Comparison of ENCODE assay signal across 8 mouse cellular contexts in the genomic region with DNA sequence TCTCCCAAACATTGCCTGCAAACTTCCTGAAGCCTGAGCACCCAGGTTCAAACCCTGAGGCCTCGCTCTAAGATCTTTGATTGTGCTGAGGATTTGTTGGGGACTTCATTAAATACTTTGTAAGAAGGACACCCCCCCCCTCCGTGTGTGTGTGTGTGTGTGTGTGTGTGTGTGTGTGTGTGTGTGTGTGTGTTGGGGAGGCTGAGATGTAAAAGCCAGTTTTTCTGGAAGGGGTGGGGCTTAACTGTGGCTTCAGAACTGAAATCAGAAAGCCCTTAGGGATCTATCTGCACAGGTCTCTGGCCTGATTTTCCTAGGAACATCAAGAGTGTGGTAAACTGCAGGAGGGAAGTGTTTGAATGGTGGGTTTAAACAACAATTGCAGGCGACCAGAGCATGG. TPM values are rescaled to one million over a fixed set of nuclear protein-coding genes. Genes with fewer than 3 reads are reported as not detected.
DNase-seq lines count a peak whose midpoint lies in the region; ATAC-seq and TF ChIP-seq lines count a peak whose summit lies in the region.

No protein-coding gene starts in this region.

- WGBS in kidney, embryonic 16.5 days = 27% methylated on average over 3 of the region's 3 CpGs
- 26% methylated on average over 3 of the region's 3 CpGs for WGBS in forebrain, embryonic 13.5 days
- WGBS in midbrain, embryonic 11.5 days = 15% methylated on average over 3 of the region's 3 CpGs

- H3K27ac ChIP-seq in kidney, embryonic 16.5 days (ENCODE audit: low read length) = 0 out of 2 replicates have a peak overlapping the region, but pooled peaks have one; percentile 24
- H3K27ac ChIP-seq in cortical plate, adult 2 months (ENCODE audit: insufficient read depth, low read length) = peak overlapping the region; percentile 92; the same call in 1 of the 2 replicates
- H3K27ac ChIP-seq in forebrain, embryonic 13.5 days = no peak overlapping the region
- no peak overlapping the region for H3K27ac ChIP-seq in midbrain, embryonic 11.5 days (ENCODE audit: low read depth, low read length)

- no peak for TF ChIP-seq CTCF in cortical plate, adult 2 months (IDR thresholded peaks at IDR 0.05; ENCODE audit: extremely low read depth, insufficient read depth, low read length)

- no peaks in the 10 kb centered on the region for H3K36me3 ChIP-seq in kidney, embryonic 16.5 days (ENCODE audit: insufficient read depth, low read length)
- no peaks in the 10 kb centered on the region for H3K36me3 ChIP-seq in forebrain, embryonic 13.5 days (ENCODE audit: poor library complexity, severe bottlenecking)
- H3K36me3 ChIP-seq in midbrain, embryonic 11.5 days (ENCODE audit: control insufficient read depth, insufficient read depth, low read length) = no peaks in the 10 kb centered on the region

- H3K9ac ChIP-seq in kidney, embryonic 16.5 days (replicated peaks; ENCODE audit: low read length) = peak overlapping the region; percentile 69
- peak overlapping the region; percentile 70; the same call in 1 of the 2 replicates for H3K9ac ChIP-seq in forebrain, embryonic 13.5 days
- H3K9ac ChIP-seq in midbrain, embryonic 11.5 days (ENCODE audit: low read length) = no peak overlapping the region

- peak overlapping the region; percentile 97 for H3K4me2 ChIP-seq in kidney, embryonic 16.5 days (replicated peaks; ENCODE audit: low read depth, low read length)
- H3K4me2 ChIP-seq in forebrain, embryonic 13.5 days = peak overlapping the region; percentile 95
- peak overlapping the region; percentile 81; the same call in 1 of the 2 replicates for H3K4me2 ChIP-seq in midbrain, embryonic 11.5 days

- H3K9me3 ChIP-seq in kidney, embryonic 16.5 days (ENCODE audit: low read length) = no peaks in the 10 kb centered on the region
- H3K9me3 ChIP-seq in forebrain, embryonic 13.5 days (replicated peaks) = no peaks in the 10 kb centered on the region
- H3K9me3 ChIP-seq in midbrain, embryonic 11.5 days (ENCODE audit: control insufficient read depth, low read length) = no peaks in the 10 kb centered on the region

- H3K4me1 ChIP-seq in kidney, embryonic 16.5 days (ENCODE audit: insufficient read depth, low read length) = peaks cover 17% of the 10 kb centered on the region
- peaks cover 3% of the 10 kb centered on the region for H3K4me1 ChIP-seq in cortical plate, adult 2 months (ENCODE audit: control insufficient read depth, insufficient read depth, low read length)
- H3K4me1 ChIP-seq in forebrain, embryonic 13.5 days = peaks cover 22% of the 10 kb centered on the region
- peaks cover 5% of the 10 kb centered on the region; the same call in 1 of the 2 replicates for H3K4me1 ChIP-seq in midbrain, embryonic 11.5 days (ENCODE audit: control insufficient read depth, insufficient read depth, low read length)

- H3K27me3 ChIP-seq in kidney, embryonic 16.5 days (ENCODE audit: insufficient read depth, low read length) = peaks cover 30% of the 10 kb centered on the region
- H3K27me3 ChIP-seq in forebrain, embryonic 13.5 days = peaks cover 44% of the 10 kb centered on the region
- peaks cover 24% of the 10 kb centered on the region for H3K27me3 ChIP-seq in midbrain, embryonic 11.5 days (ENCODE audit: control insufficient read depth, insufficient read depth, low read length)

- no peak for ATAC-seq in kidney, embryonic 16.5 days (ENCODE audit: low FRiP score, low TSS enrichment)
- ATAC-seq in forebrain, embryonic 13.5 days = no peak
- ATAC-seq in midbrain, embryonic 11.5 days (ENCODE audit: low FRiP score) = 0 out of 2 replicates have a peak, but pooled peaks have one; percentile 0

- no peak for DNase-seq in kidney, adult 18-20 months
- DNase-seq in midbrain, embryonic 11.5 days (ENCODE audit: low spot score, missing footprints) = peak; percentile 85
- DNase-seq in testis, postnatal 10 days (ENCODE audit: low spot score) = no peak
- no peak for DNase-seq in adrenal gland, adult 8-10 months
- DNase-seq in urinary bladder, postnatal 4 days (ENCODE audit: low spot score in 2 of 2) = no peak

- peak overlapping the region; percentile 62 for H3K4me3 ChIP-seq in kidney, embryonic 16.5 days (ENCODE audit: low read length)
- peak overlapping the region; percentile 97 for H3K4me3 ChIP-seq in cortical plate, adult 2 months (ENCODE audit: insufficient read depth, low read length)
- H3K4me3 ChIP-seq in forebrain, embryonic 13.5 days = peak overlapping the region; percentile 62
- no peak overlapping the region; the same call in 1 of the 2 replicates for H3K4me3 ChIP-seq in midbrain, embryonic 11.5 days (ENCODE audit: low read depth, low read length)

- TF ChIP-seq POLR2A in cortical plate, adult 2 months (IDR thresholded peaks at IDR 0.05; ENCODE audit: extremely low read depth, insufficient read depth, low read length) = no peak

RNA-seq across cellular contexts. Expression of gene Pgr, which starts 2.6 kb away (rescaled TPM):
- polyA plus RNA-seq in kidney, embryonic 16.5 days (2015; fragmentation: Nextera tagmentation; extraction: Ambion mirVana) = 0.98 and 1.3 TPM in 2 replicates
- 5.8 and 6.0 TPM in 2 replicates for polyA plus RNA-seq in cortical plate, adult 2 months (2012; rRNA removed)
- polyA plus RNA-seq in forebrain, embryonic 13.5 days (2015; fragmentation: Nextera tagmentation; extraction: Ambion mirVana) = 0.36 and 0.60 TPM in 2 replicates
- polyA plus RNA-seq in midbrain, embryonic 11.5 days (2014; fragmentation: Nextera tagmentation; extraction: Ambion mirVana) = 0.25 TPM in 2 replicates
- total RNA-seq in adrenal gland, adult 8-10 months (2022) = 1 to 10 TPM in 1 of 4 experiments, under 1 TPM in 3; 0.31 to 1.0 (median 0.56) TPM

Comparison
In these comparisons a context has a peak if more than half of its experiments do, and no peak if none do; other contexts are left out.
1. H3K27ac ChIP-seq: peak in kidney, embryonic 16.5 days (single experiment) and cortical plate, adult 2 months (single experiment); none in forebrain, embryonic 13.5 days (single experiment) and midbrain, embryonic 11.5 days (single experiment).
2. Peak in every context shown above with its lines, with median percentiles within 50 percentile points of each other: H3K4me2 ChIP-seq.